Mouse (Mus musculus) spleen, adult 2 months (tissue): ENCODE results near the gene Lrp1. TPM values are rescaled to one million over a fixed set of nuclear protein-coding genes. Genes with fewer than 3 reads are reported as not detected.

Experiments used
- DNase-seq, 2 experiments: peaks; one replicate each; pipeline versions ENCODE4 v3.0.0 to v3.0.0-alpha.2; 2012 to 2021; ENCODE audit warnings: low spot score in 2 of 2, low read depth in 1 of 2
- H3K27ac ChIP-seq: fragments of 200-500 bp; 2 replicates; pipeline ENCODE4 v1.5.1; 2012; ENCODE audit warnings: low read length, inconsistent platforms; ENCODE audit not compliant: insufficient read depth
- H3K27me3 ChIP-seq: fragments of 200-500 bp; 2 replicates; pipeline ENCODE4 v1.6.1; 2012; ENCODE audit warnings: mild to moderate bottlenecking, moderate library complexity, low read length, inconsistent platforms; ENCODE audit not compliant: control insufficient read depth, insufficient read depth
- H3K36me3 ChIP-seq: fragments of 200-500 bp; 2 replicates; pipeline ENCODE4 v1.6.1; 2012; ENCODE audit warnings: mild to moderate bottlenecking, low read length, inconsistent platforms; ENCODE audit not compliant: control insufficient read depth, insufficient read depth
- H3K4me1 ChIP-seq: fragments of 200-500 bp; 2 replicates; pipeline ENCODE4 v1.6.1; 2011; ENCODE audit warnings: inconsistent platforms; ENCODE audit not compliant: control insufficient read depth, insufficient read depth, insufficient read length
- H3K4me3 ChIP-seq: fragments of 200-500 bp; 2 replicates; pipeline ENCODE4 v1.5.1; 2011; ENCODE audit warnings: mild to moderate bottlenecking, inconsistent platforms; ENCODE audit not compliant: insufficient read depth, insufficient read length; ENCODE audit errors: extremely low read depth
- CTCF ChIP-seq: fragments of 200-500 bp; IDR thresholded peaks from 2 replicates; pipeline ENCODE4 v1.5.1; 2011; ENCODE audit warnings: mild to moderate bottlenecking, inconsistent platforms; ENCODE audit not compliant: insufficient read depth, insufficient read length, insufficient replicate concordance; ENCODE audit errors: extremely low read depth
- POLR2A ChIP-seq: fragments of 200-500 bp; IDR thresholded peaks from 2 replicates; pipeline ENCODE4 v1.6.1; 2011; ENCODE audit warnings: low read depth, low read length, inconsistent platforms
- WGBS: fragments of 180-500 bp; shearing (Covaris S2); methylation state at CpG from one replicate; pipeline ENCODE4 v1.1.7; 2018; 5-methylcytosine and 5-hydroxymethylcytosine counted together
- polyA plus RNA-seq: library from polyadenylated mRNA; depleted of rRNA; stranded (reverse); fragments of >200 nt; gene quantifications from 2 replicates; pipeline ENCODE4 v1.2.3, GENCODE M21; 2012

Gene Lrp1
- polyA plus RNA-seq, 1 experiment = 98.7 TPM

GRCm38 (mm10) chr10:127570937-127571641, 49.9 kb downstream of the Lrp1 start:
- no peaks in the 10 kb centered on the region for H3K4me1 ChIP-seq
- H3K4me3 ChIP-seq = no peak overlapping the region
- 90% methylated on average over 17 of the region's 17 CpGs for WGBS
- H3K27ac ChIP-seq = no peak overlapping the region
- DNase-seq = no peak
- TF ChIP-seq CTCF (no peak), POLR2A (no peak)
- no peaks in the 10 kb centered on the region for H3K36me3 ChIP-seq
- no peaks in the 10 kb centered on the region for H3K27me3 ChIP-seq

- Histone ChIP-seq H3K27me3 (no peaks in the 10 kb centered on the region), H3K27ac (peak overlapping the region; percentile 8; the same call in 1 of the 2 replicates), H3K4me3 (no peak overlapping the region), H3K4me1 (no peaks in the 10 kb centered on the region), H3K36me3 (no peaks in the 10 kb centered on the region)
- no peak for DNase-seq
- TF ChIP-seq CTCF (no peak), POLR2A (no peak)
- WGBS = 77% methylated on average over 6 of the region's 6 CpGs
These were observed 50.6 kb downstream of the Lrp1 start for GRCm38 (mm10) chr10:127570384-127570783.

- TF ChIP-seq CTCF (peak; percentile 66; the same call in 1 of the 2 replicates), POLR2A (no peak)
- no peak overlapping the region for H3K4me3 ChIP-seq
- H3K4me1 ChIP-seq = no peaks in the 10 kb centered on the region
- 1% methylated on average over 3 of the region's 3 CpGs for WGBS
- no peak overlapping the region for H3K27ac ChIP-seq
- H3K36me3 ChIP-seq = no peaks in the 10 kb centered on the region
- DNase-seq = peak; percentile 30 to 62
- H3K27me3 ChIP-seq = no peaks in the 10 kb centered on the region
These were observed 51.5 kb downstream of the Lrp1 start for GRCm38 (mm10) chr10:127569450-127569849.

GRCm38 (mm10) chr10:127566553-127567326, 54.2 kb downstream of the Lrp1 start:
- H3K4me3 ChIP-seq = no peak overlapping the region
- TF ChIP-seq CTCF (no peak), POLR2A (no peak)
- no peaks in the 10 kb centered on the region for H3K36me3 ChIP-seq
- H3K4me1 ChIP-seq = no peaks in the 10 kb centered on the region
- H3K27ac ChIP-seq = no peak overlapping the region
- no peak for DNase-seq
- 91% methylated on average over 28 of the region's 28 CpGs for WGBS
- H3K27me3 ChIP-seq = no peaks in the 10 kb centered on the region

GRCm38 (mm10) chr10:127564301-127564700, 56.6 kb downstream of the Lrp1 start:
- Histone ChIP-seq H3K36me3 (no peaks in the 10 kb centered on the region), H3K4me3 (no peak overlapping the region), H3K27me3 (no peaks in the 10 kb centered on the region), H3K27ac (no peak overlapping the region), H3K4me1 (no peaks in the 10 kb centered on the region)
- 26% methylated on average over 13 of the region's 13 CpGs for WGBS
- no peak for DNase-seq
- TF ChIP-seq CTCF (no peak), POLR2A (no peak)

GRCm38 (mm10) chr10:127563840-127564239, 57.1 kb downstream of the Lrp1 start:
- Histone ChIP-seq H3K27ac (no peak overlapping the region), H3K36me3 (no peaks in the 10 kb centered on the region), H3K4me3 (no peak overlapping the region), H3K4me1 (no peaks in the 10 kb centered on the region), H3K27me3 (no peaks in the 10 kb centered on the region)
- 13% methylated on average over 8 of the region's 8 CpGs for WGBS
- DNase-seq = no peak
- TF ChIP-seq POLR2A (no peak), CTCF (no peak)

GRCm38 (mm10) chr10:127561145-127561544, 59.8 kb downstream of the Lrp1 start:
- no peak for TF ChIP-seq POLR2A
- no peak for TF ChIP-seq CTCF
- Histone ChIP-seq H3K36me3 (no peaks in the 10 kb centered on the region), H3K4me3 (no peak overlapping the region), H3K27ac (no peak overlapping the region), H3K27me3 (no peaks in the 10 kb centered on the region), H3K4me1 (no peaks in the 10 kb centered on the region)
- no peak for DNase-seq
